Comparison of ENCODE assay signal across 29 mouse cellular contexts in genomic region chr10:96752531-96752930, GRCm38 (mm10).
DNase-seq lines count a peak whose midpoint lies in the region; ATAC-seq and TF ChIP-seq lines count a peak whose summit lies in the region.
"Had no signal": no experiment of that assay in that cellular context is flagged by ENCODE, and none has a peak within 500 bp of the region (broad histone marks: within the 10 kb centered on the region; RNA-seq: fewer than 3 reads in every experiment).

No protein-coding gene starts in this region.

- 81% methylated on average over 5 of the region's 5 CpGs for WGBS in heart, embryonic 12.5 days
- WGBS in kidney, embryonic 15.5 days = 91% methylated on average over 5 of the region's 5 CpGs
- 83% methylated on average over 5 of the region's 5 CpGs for WGBS in heart, embryonic 16.5 days

- no peak overlapping the region for H3K9ac ChIP-seq in heart, embryonic 12.5 days
- H3K9ac ChIP-seq in kidney, embryonic 15.5 days = no peak overlapping the region
- H3K9ac ChIP-seq in heart, embryonic 16.5 days (ENCODE audit: low read length) = no peak overlapping the region
- H3K9ac ChIP-seq: embryonic facial prominence, embryonic 13.5 days; limb, embryonic 12.5 days; liver, embryonic 15.5 days had no signal

- TF ChIP-seq CTCF in gastrocnemius, adult 2 months (IDR thresholded peaks at IDR 0.05) = no peak

- DNase-seq in gastrocnemius, adult 2 months = no peak
- no peak for DNase-seq in gastrocnemius, adult 18-20 months (ENCODE audit: low spot score)
- DNase-seq in heart, adult 18-20 months = no peak
- DNase-seq in kidney, postnatal 25 days = no peak
- no peak for DNase-seq in testis, postnatal 14 days (ENCODE audit: low spot score)
- DNase-seq: adrenal gland, adult 2 months; adrenal gland, postnatal 36 days; cerebellum, adult 18-20 months; cerebellum, postnatal 10 days; kidney, adult 8-10 months; kidney, postnatal 36 days; lung, embryonic 14.5 days; midbrain, embryonic 14.5 days; right cerebral cortex, adult 18-20 months; spleen, adult 18-20 months; thymus, adult 18-20 months; thymus, postnatal 36 days had no signal

- peak overlapping the region; percentile 71 for H3K27ac ChIP-seq in gastrocnemius, adult 2 months
- H3K27ac ChIP-seq in heart, embryonic 12.5 days (ENCODE audit: poor library complexity, severe bottlenecking) = peak overlapping the region; percentile 74; the same call in 1 of the 2 replicates
- H3K27ac ChIP-seq in kidney, embryonic 15.5 days = 0 out of 2 replicates have a peak overlapping the region, but pooled peaks have one; percentile 13
- H3K27ac ChIP-seq in heart, embryonic 16.5 days (ENCODE audit: low read length) = peak overlapping the region; percentile 59
- H3K27ac ChIP-seq: left cerebral cortex, adult 2 months; liver, embryonic 15.5 days had no signal

- no peaks in the 10 kb centered on the region for H3K36me3 ChIP-seq in heart, embryonic 12.5 days
- H3K36me3 ChIP-seq in kidney, embryonic 15.5 days = no peaks in the 10 kb centered on the region
- H3K36me3 ChIP-seq in heart, embryonic 16.5 days (ENCODE audit: control insufficient read depth, insufficient read depth) = no peaks in the 10 kb centered on the region
- H3K36me3 ChIP-seq: embryonic facial prominence, embryonic 13.5 days; forebrain, embryonic 10.5 days; forebrain, embryonic 15.5 days; hindbrain, embryonic 13.5 days; limb, embryonic 12.5 days; liver, embryonic 15.5 days had no signal

- ATAC-seq in heart, embryonic 12.5 days (ENCODE audit: insufficient number of reproducible peaks, low FRiP score) = no peak
- no peak for ATAC-seq in kidney, embryonic 15.5 days (replicated peaks; ENCODE audit: low FRiP score)
- no peak for ATAC-seq in heart, embryonic 16.5 days (replicated peaks; ENCODE audit: extremely low read depth, insufficient read depth, low FRiP score)
- ATAC-seq: activated CD4-positive, CD25-positive, alpha-beta regulatory T cell, adult 4 months had no signal

- no peak overlapping the region for H3K4me3 ChIP-seq in gastrocnemius, adult 2 months
- H3K4me3 ChIP-seq in heart, embryonic 12.5 days = no peak overlapping the region
- no peak overlapping the region for H3K4me3 ChIP-seq in kidney, embryonic 15.5 days (replicated peaks)
- no peak overlapping the region for H3K4me3 ChIP-seq in heart, embryonic 16.5 days (ENCODE audit: low read length)
- H3K4me3 ChIP-seq: embryonic facial prominence, embryonic 13.5 days; hindbrain, embryonic 13.5 days; left cerebral cortex, adult 2 months; limb, embryonic 12.5 days; liver, embryonic 15.5 days had no signal

- H3K4me2 ChIP-seq in heart, embryonic 12.5 days = no peak overlapping the region
- H3K4me2 ChIP-seq in kidney, embryonic 15.5 days = no peak overlapping the region
- H3K4me2 ChIP-seq in heart, embryonic 16.5 days (ENCODE audit: low read depth, low read length) = no peak overlapping the region
- H3K4me2 ChIP-seq: liver, embryonic 15.5 days had no signal

- intact Hi-C loops in gastrocnemius, adult 2 months (cut with DNase I) = no loop called here

- no peaks in the 10 kb centered on the region for H3K9me3 ChIP-seq in heart, embryonic 12.5 days (replicated peaks)
- H3K9me3 ChIP-seq in kidney, embryonic 15.5 days (replicated peaks) = no peaks in the 10 kb centered on the region
- no peaks in the 10 kb centered on the region for H3K9me3 ChIP-seq in heart, embryonic 16.5 days (replicated peaks; ENCODE audit: control insufficient read depth, low read length)
- H3K9me3 ChIP-seq: embryonic facial prominence, embryonic 13.5 days; forebrain, embryonic 10.5 days; forebrain, embryonic 15.5 days; hindbrain, embryonic 13.5 days; limb, embryonic 12.5 days; liver, embryonic 15.5 days had no signal

- peaks cover 58% of the 10 kb centered on the region for H3K4me1 ChIP-seq in heart, embryonic 12.5 days (replicated peaks)
- peaks cover 20% of the 10 kb centered on the region for H3K4me1 ChIP-seq in kidney, embryonic 15.5 days
- peaks cover 41% of the 10 kb centered on the region for H3K4me1 ChIP-seq in heart, embryonic 16.5 days (ENCODE audit: control insufficient read depth, insufficient read depth, low read length)
- H3K4me1 ChIP-seq: liver, embryonic 15.5 days had no signal

- H3K27me3 ChIP-seq in heart, embryonic 12.5 days (replicated peaks) = no peaks in the 10 kb centered on the region
- H3K27me3 ChIP-seq in kidney, embryonic 15.5 days = no peaks in the 10 kb centered on the region
- no peaks in the 10 kb centered on the region for H3K27me3 ChIP-seq in heart, embryonic 16.5 days (ENCODE audit: control insufficient read depth, insufficient read depth, low read length)
- H3K27me3 ChIP-seq: CH12.LX; embryonic facial prominence, embryonic 13.5 days; forebrain, embryonic 15.5 days; hindbrain, embryonic 13.5 days; limb, embryonic 12.5 days had no signal

Comparison
In these comparisons a context has a peak if more than half of its experiments do, and no peak if none do; other contexts are left out.
1. H3K27ac ChIP-seq: peak in every context shown above with its lines; median percentile 74 in heart, embryonic 12.5 days; 71 in gastrocnemius, adult 2 months; 59 in heart, embryonic 16.5 days; 13 in kidney, embryonic 15.5 days.